Mouse (Mus musculus): Measurements from ENCODE around the gene Sept10. TPM values are rescaled to one million over a fixed set of nuclear protein-coding genes. Genes with fewer than 3 reads are reported as not detected.

The Sept10 gene
- 10 to 100 TPM; 48.4 to 57.3 TPM for total RNA-seq (2021)
- long read RNA-seq, experiment 1, transcript Sept10-201 (10 exons, 2,532 nt) = major isoform, 9 of 25 reads
- long read RNA-seq, experiment 1, partial matches to known transcripts = 8 of 25 reads
- long read RNA-seq, experiment 1, other reads (novel, unspliced or antisense) = 7 of 25 reads
- long read RNA-seq, experiment 2, transcript Sept10-201 (10 exons, 2,532 nt) = major isoform, 5 of 9 reads
- long read RNA-seq, experiment 2, partial matches to known transcripts = 3 of 9 reads
- long read RNA-seq, experiment 2, other reads (novel, unspliced or antisense) = 1 of 9 reads

GRCm38 (mm10) chr10:59221473-59222270 is at the start of gene Sept10, which contains the start of gene Sowahc:
Gene Sept10 (minus strand): TSS chr10:59221847.
Gene Sowahc (plus strand): TSS chr10:59221953.
- peak; percentile 99 for DNase-seq

- no peak for DNase-seq
These were observed 47.1 kb upstream of the Sept10 start for GRCm38 (mm10) chr10:59268754-59269153.

- no peak for DNase-seq
These were observed 46.5 kb upstream of the Sept10 start for GRCm38 (mm10) chr10:59268109-59268508.

GRCm38 (mm10) chr10:59267275-59267674 is 45.6 kb upstream of the Sept10 start:
- DNase-seq = no peak

- DNase-seq = peak; percentile 85
These were observed 44.5 kb upstream of the Sept10 start for GRCm38 (mm10) chr10:59266097-59266496.

GRCm38 (mm10) chr10:59265674-59266073 is 44.0 kb upstream of the Sept10 start:
- DNase-seq = no peak

GRCm38 (mm10) chr10:59265067-59265466 is 43.4 kb upstream of the Sept10 start:
- no peak for DNase-seq

- no peak for DNase-seq
These were observed 41.3 kb upstream of the Sept10 start for GRCm38 (mm10) chr10:59262979-59263378.

GRCm38 (mm10) chr10:59262021-59262420 is 40.4 kb upstream of the Sept10 start:
- DNase-seq = no peak

GRCm38 (mm10) chr10:59261603-59262002 is 40.0 kb upstream of the Sept10 start:
- DNase-seq = no peak

GRCm38 (mm10) chr10:59259572-59259971 is 37.9 kb upstream of the Sept10 start:
- no peak for DNase-seq

- DNase-seq = no peak
These were observed 34.9 kb upstream of the Sept10 start for GRCm38 (mm10) chr10:59256533-59256932.

- no peak for DNase-seq
These were observed 32.0 kb upstream of the Sept10 start for GRCm38 (mm10) chr10:59253541-59254079.

- DNase-seq = no peak
These were observed 30.7 kb upstream of the Sept10 start for GRCm38 (mm10) chr10:59252396-59252795.

- DNase-seq = no peak
These were observed 30.3 kb upstream of the Sept10 start for GRCm38 (mm10) chr10:59251980-59252379.

- DNase-seq = no peak
These were observed 29.0 kb upstream of the Sept10 start for GRCm38 (mm10) chr10:59250679-59251078.

GRCm38 (mm10) chr10:59249531-59249930 is 27.9 kb upstream of the Sept10 start:
- no peak for DNase-seq

GRCm38 (mm10) chr10:59241141-59241541 is 19.5 kb upstream of the Sept10 start:
- peak; percentile 54 for DNase-seq

- DNase-seq = no peak
These were observed 16.1 kb upstream of the Sept10 start for GRCm38 (mm10) chr10:59237757-59238156.

- DNase-seq = peak; percentile 50
These were observed 14.8 kb upstream of the Sept10 start for GRCm38 (mm10) chr10:59236486-59236885.

GRCm38 (mm10) chr10:59235847-59236246 is 14.2 kb upstream of the Sept10 start:
- DNase-seq = no peak

- no peak for DNase-seq
These were observed 13.6 kb upstream of the Sept10 start for GRCm38 (mm10) chr10:59235227-59235626.

- no peak for DNase-seq
These were observed 7.7 kb upstream of the Sept10 start for GRCm38 (mm10) chr10:59229205-59229820.
